Mouse (Mus musculus) spleen, embryonic (tissue): ENCODE measurements around the gene Dmwd.

Experiments used
- CTCF ChIA-PET: fragments of 350-600 bp; sonication (Branson Sonifier 250); formaldehyde crosslinking; loops from one replicate; lab custom pipeline; 2022; lab: Charles Lee

Dmwd gene

DNA sequence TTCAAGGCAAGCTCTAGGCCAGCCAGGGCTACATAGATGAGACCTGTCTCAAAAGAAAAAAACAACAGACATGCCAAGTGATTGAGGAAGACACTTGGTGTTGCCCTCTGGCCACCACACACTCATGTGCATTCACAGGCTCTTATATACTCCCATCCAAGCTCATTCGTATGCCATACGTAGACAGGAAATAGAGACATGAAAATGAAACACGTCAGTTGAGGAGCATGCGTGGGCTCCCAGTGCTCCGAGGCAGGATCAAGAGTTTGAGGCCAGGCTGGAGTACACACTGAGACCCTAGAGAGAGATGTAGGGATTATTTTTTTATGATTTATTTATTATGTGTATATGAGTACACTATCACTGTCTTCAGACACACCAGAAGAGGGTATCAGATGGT lies 53.4 kb downstream of the Dmwd start:
- CTCF ChIA-PET, result no interaction called here

DNA sequence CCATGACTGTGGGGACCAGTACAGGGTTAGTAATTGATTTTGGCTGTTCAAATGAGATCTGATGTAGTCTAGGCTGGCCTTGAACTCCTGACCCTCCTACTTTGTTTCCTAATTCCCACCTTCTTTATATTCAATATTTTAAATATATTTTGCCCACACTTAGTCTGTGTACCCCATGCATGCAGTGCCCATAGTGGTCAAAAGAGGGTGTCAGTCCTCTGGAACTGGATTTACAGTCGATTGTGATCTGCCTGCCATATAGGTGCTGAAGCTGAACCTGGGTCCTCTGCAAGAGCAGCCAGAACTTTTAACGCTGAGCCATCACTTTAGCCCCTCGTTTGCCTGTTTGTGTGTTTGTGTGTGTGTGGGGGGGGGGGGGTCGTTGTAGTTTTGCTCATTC lies 54.6 kb downstream of the Dmwd start:
- CTCF ChIA-PET, result no interaction called here

DNA sequence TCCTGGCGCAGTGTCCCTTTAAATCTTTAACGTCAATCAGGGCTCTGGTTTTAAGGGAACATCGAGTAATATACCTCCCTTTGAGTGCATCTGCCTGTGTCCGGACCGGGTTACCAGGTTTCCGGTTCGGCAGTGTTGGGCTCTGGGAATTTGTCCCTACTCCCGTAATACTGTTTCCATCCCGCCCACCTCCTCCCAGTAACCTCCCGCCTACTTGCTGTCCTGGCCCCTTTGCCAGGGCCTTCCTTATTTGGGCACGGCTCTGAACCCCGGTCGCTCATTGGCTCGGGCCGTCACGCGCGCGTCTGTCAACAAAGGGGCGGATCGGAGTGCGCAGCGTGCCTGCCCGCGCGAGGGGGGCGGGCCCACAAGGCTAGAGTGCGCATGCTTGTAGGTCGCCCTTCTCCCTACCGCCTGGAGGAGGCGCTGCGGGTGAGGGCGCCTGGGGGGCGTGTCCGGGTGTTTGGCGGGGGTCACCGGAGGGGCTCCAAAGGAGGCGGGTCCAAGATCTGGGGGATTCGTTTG lies 55.4 kb downstream of the Dmwd start:
- CTCF ChIA-PET, result no interaction called here
